Mouse (Mus musculus) liver, postnatal 0 days (tissue): Measurements from ENCODE around the gene Hdac10.

Experiments used
- CTCF ChIP-seq: sonication (generic); IDR thresholded peaks from 2 replicates; pipeline ENCODE4 v1.5.1; 2016; ENCODE audit warnings: antibody characterized with exemption, low read depth
- EP300 ChIP-seq: IDR thresholded peaks from 2 replicates; pipeline ENCODE4 v1.6.1; 2016; ENCODE audit warnings: antibody characterized with exemption, low read depth, mild to moderate bottlenecking

DNA sequence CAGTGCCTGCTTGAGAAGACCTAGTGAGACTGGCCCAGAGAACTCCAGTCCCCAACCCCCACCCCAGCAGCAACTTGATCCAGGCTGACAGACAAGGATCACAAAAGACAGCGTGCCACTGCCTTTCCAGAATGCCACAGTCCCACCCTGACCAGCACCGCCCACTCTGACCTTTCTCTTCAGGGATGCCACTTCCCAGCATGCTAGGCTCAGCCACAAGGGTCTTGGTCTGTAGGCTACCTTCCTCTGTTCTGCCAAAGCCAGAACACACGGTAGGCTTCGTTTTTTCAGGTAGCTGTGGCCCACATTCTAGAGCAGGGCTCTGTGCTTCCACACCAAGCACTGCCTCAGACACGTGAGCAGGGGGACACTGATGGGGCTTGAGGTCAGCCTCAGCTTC, 25.9 kb downstream of the Hdac10 start:
- TF ChIP-seq EP300: no peak
- TF ChIP-seq CTCF: no peak
